Mouse (Mus musculus): ENCODE measurements around the gene Rora. TPM values are rescaled to one million over a fixed set of nuclear protein-coding genes. Genes with fewer than 3 reads are reported as not detected.

The Rora gene
- total RNA-seq, 2 experiments from 2014 or later = 0.38 to 2.1 TPM

- no peak for ATAC-seq (replicated peaks; ENCODE audit: low FRiP score, poor library complexity, severe bottlenecking)
Measured at GRCm38 (mm10) chr9:69390631-69391030, 737.0 kb downstream of the Rora start.

- no peak for ATAC-seq (replicated peaks; ENCODE audit: low FRiP score, poor library complexity, severe bottlenecking)
Measured at GRCm38 (mm10) chr9:69394234-69394633, 740.6 kb downstream of the Rora start.

- ATAC-seq (replicated peaks; ENCODE audit: low FRiP score, poor library complexity, severe bottlenecking) = peak; percentile 35; the same call in 1 of the 2 replicates
Measured at GRCm38 (mm10) chr9:69397432-69397759, 743.8 kb downstream of the Rora start.

- peak; percentile 85 for ATAC-seq (replicated peaks; ENCODE audit: low FRiP score, poor library complexity, severe bottlenecking)
Measured at GRCm38 (mm10) chr9:69397760-69398452, 744.3 kb downstream of the Rora start, which contains the start of gene Ice2. Ice2 (plus strand) TSS chr9:69397906.

GRCm38 (mm10) chr9:69398453-69398850 is 744.9 kb downstream of the Rora start:
- ATAC-seq (replicated peaks; ENCODE audit: low FRiP score, poor library complexity, severe bottlenecking) = no peak

GRCm38 (mm10) chr9:69404671-69405070 is 751.1 kb downstream of the Rora start:
- ATAC-seq (replicated peaks; ENCODE audit: low FRiP score, poor library complexity, severe bottlenecking) = no peak

- no peak for ATAC-seq (replicated peaks; ENCODE audit: low FRiP score, poor library complexity, severe bottlenecking)
Measured at GRCm38 (mm10) chr9:69419476-69419875, 765.9 kb downstream of the Rora start.

- ATAC-seq (replicated peaks; ENCODE audit: low FRiP score, poor library complexity, severe bottlenecking) = no peak
Measured at GRCm38 (mm10) chr9:69430531-69430930, 776.9 kb downstream of the Rora start.

GRCm38 (mm10) chr9:69431863-69432555 is 778.4 kb downstream of the Rora start:
- no peak for ATAC-seq (replicated peaks; ENCODE audit: low FRiP score, poor library complexity, severe bottlenecking)

GRCm38 (mm10) chr9:69435194-69435593 is 781.6 kb downstream of the Rora start:
- no peak for ATAC-seq (replicated peaks; ENCODE audit: low FRiP score, poor library complexity, severe bottlenecking)

GRCm38 (mm10) chr9:69435662-69436061 is 782.1 kb downstream of the Rora start:
- ATAC-seq (replicated peaks; ENCODE audit: low FRiP score, poor library complexity, severe bottlenecking) = no peak
